9 mouse cellular contexts compared by ENCODE assay signal in the genomic region with DNA sequence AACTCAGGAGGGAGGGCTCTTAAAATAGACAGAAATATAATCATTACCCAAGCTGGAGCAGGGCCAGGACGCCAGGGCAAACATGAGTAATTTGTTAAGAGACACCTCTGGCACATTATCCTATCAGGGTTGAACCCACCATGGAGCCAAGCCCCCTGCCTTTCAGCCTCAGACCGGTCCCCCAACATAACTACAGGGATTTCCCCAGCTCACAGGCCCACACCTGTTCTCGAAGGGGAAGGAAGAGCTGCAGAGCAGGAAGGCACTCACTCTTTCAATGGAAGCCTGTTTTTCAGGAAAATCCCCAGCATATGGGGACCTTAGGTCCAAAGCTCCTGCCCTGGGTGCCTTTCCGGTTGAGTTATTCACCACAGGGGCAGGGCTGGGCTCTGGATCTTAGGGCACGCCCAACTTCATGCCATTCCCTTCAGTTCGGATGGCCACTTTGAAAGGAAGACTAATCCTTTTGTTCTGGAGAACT. TPM values are rescaled to one million over a fixed set of nuclear protein-coding genes. Genes with fewer than 3 reads are reported as not detected.
A peak's percentile ranks its signal among the peaks of the same experiment; 100 is the strongest.
DNase-seq lines count a peak whose midpoint lies in the region; ATAC-seq lines count a peak whose summit lies in the region.
"Had no signal": no experiment of that assay in that cellular context is flagged by ENCODE, and none has a peak within 500 bp of the region (broad histone marks: within the 10 kb centered on the region; RNA-seq: fewer than 3 reads in every experiment).

No protein-coding gene starts in this region.

- H3K36me3 ChIP-seq in heart, embryonic 16.5 days (ENCODE audit: control insufficient read depth, insufficient read depth) = no peaks in the 10 kb centered on the region
- no peaks in the 10 kb centered on the region for H3K36me3 ChIP-seq in forebrain, embryonic 15.5 days

- peaks cover 66% of the 10 kb centered on the region for H3K4me1 ChIP-seq in heart, embryonic 16.5 days (ENCODE audit: control insufficient read depth, insufficient read depth, low read length)
- H3K4me1 ChIP-seq in forebrain, embryonic 15.5 days = peaks cover 60% of the 10 kb centered on the region

- no peaks in the 10 kb centered on the region for H3K27me3 ChIP-seq in heart, embryonic 16.5 days (ENCODE audit: control insufficient read depth, insufficient read depth, low read length)
- no peaks in the 10 kb centered on the region for H3K27me3 ChIP-seq in forebrain, embryonic 15.5 days

- ATAC-seq in heart, embryonic 16.5 days (replicated peaks; ENCODE audit: extremely low read depth, insufficient read depth, low FRiP score) = no peak
- ATAC-seq in forebrain, embryonic 15.5 days (replicated peaks) = no peak

- DNase-seq in heart, postnatal 25 days (ENCODE audit: low spot score) = no peak
- DNase-seq in Muller cell, postnatal 12 days (ENCODE audit: inconsistent ontology term) = peak; percentile 92
- DNase-seq in kidney, postnatal 36 days = peak; percentile 88
- DNase-seq in thymus, adult 18-20 months = no peak
- no peak for DNase-seq in left cerebral cortex, adult 11 months (ENCODE audit: low spot score)
- DNase-seq in cerebellum, adult 9-10 months = no peak

- no peak overlapping the region for H3K4me2 ChIP-seq in heart, embryonic 16.5 days (ENCODE audit: low read depth, low read length)
- no peak overlapping the region for H3K4me2 ChIP-seq in forebrain, embryonic 15.5 days (replicated peaks)

- H3K9ac ChIP-seq in heart, embryonic 16.5 days (ENCODE audit: low read length) = no peak overlapping the region
- no peak overlapping the region for H3K9ac ChIP-seq in forebrain, embryonic 15.5 days (replicated peaks)

- intact Hi-C loops in heart, postnatal 25 days (cut with DNase I) = no loop called here

- H3K27ac ChIP-seq in heart, embryonic 16.5 days (ENCODE audit: low read length) = peak overlapping the region; percentile 54
- 0 out of 2 replicates have a peak overlapping the region, but pooled peaks have one; percentile 24 for H3K27ac ChIP-seq in forebrain, embryonic 15.5 days (replicated peaks)

- no peaks in the 10 kb centered on the region for H3K9me3 ChIP-seq in heart, embryonic 16.5 days (replicated peaks; ENCODE audit: control insufficient read depth, low read length)
- H3K9me3 ChIP-seq in forebrain, embryonic 15.5 days = no peaks in the 10 kb centered on the region
- H3K9me3 ChIP-seq: G1E had no signal

- WGBS in heart, embryonic 16.5 days = 20% methylated on average over 6 of the region's 6 CpGs
- 5% methylated on average over 6 of the region's 6 CpGs for WGBS in forebrain, embryonic 15.5 days

- no peak overlapping the region for H3K4me3 ChIP-seq in heart, embryonic 16.5 days (ENCODE audit: low read length)
- no peak overlapping the region for H3K4me3 ChIP-seq in forebrain, embryonic 15.5 days

RNA-seq across cellular contexts. Expression of gene Fgfr2, which starts 10.8 kb away (rescaled TPM):
- polyA plus RNA-seq in heart, embryonic 16.5 days (2015; fragmentation: Nextera tagmentation; extraction: Ambion mirVana) = 20.3 and 27.2 TPM in 2 replicates
- 1 to 10 TPM; 1.7 to 1.8 TPM for total RNA-seq in heart, postnatal 25 days (2021)
- polyA plus RNA-seq in forebrain, embryonic 15.5 days (2015; fragmentation: Nextera tagmentation; extraction: Ambion mirVana) = 43.5 and 48.1 TPM in 2 replicates
- polyA plus RNA-seq: G1E had no signal

RNA-seq across cellular contexts. Expression of gene Ctbp2, which starts 11.8 kb away (rescaled TPM):
- 44.6 and 45.1 TPM in 2 replicates for polyA plus RNA-seq in heart, embryonic 16.5 days (2015; fragmentation: Nextera tagmentation; extraction: Ambion mirVana)
- total RNA-seq in heart, postnatal 25 days (2021) = 10 to 100 TPM; 24.8 to 36.1 TPM
- 80.3 and 87.4 TPM in 2 replicates for polyA plus RNA-seq in forebrain, embryonic 15.5 days (2015; fragmentation: Nextera tagmentation; extraction: Ambion mirVana)

Comparison
In these comparisons a context has a peak if more than half of its experiments do, and no peak if none do; other contexts are left out.
1. DNase-seq: peak in Muller cell, postnatal 12 days (single experiment) and kidney, postnatal 36 days (2 of 2); none in heart, postnatal 25 days (single experiment), thymus, adult 18-20 months (0 of 2), left cerebral cortex, adult 11 months (single experiment) and cerebellum, adult 9-10 months (single experiment).